Mouse (Mus musculus) skeletal muscle tissue, adult 2 months (tissue): ENCODE results near the gene Fam102b.

Source experiments
- DNase-seq: peaks from one replicate; pipeline ENCODE4 v3.0.0-alpha.2; 2012; ENCODE audit warnings: low read depth, low spot score

Gene Fam102b

DNA sequence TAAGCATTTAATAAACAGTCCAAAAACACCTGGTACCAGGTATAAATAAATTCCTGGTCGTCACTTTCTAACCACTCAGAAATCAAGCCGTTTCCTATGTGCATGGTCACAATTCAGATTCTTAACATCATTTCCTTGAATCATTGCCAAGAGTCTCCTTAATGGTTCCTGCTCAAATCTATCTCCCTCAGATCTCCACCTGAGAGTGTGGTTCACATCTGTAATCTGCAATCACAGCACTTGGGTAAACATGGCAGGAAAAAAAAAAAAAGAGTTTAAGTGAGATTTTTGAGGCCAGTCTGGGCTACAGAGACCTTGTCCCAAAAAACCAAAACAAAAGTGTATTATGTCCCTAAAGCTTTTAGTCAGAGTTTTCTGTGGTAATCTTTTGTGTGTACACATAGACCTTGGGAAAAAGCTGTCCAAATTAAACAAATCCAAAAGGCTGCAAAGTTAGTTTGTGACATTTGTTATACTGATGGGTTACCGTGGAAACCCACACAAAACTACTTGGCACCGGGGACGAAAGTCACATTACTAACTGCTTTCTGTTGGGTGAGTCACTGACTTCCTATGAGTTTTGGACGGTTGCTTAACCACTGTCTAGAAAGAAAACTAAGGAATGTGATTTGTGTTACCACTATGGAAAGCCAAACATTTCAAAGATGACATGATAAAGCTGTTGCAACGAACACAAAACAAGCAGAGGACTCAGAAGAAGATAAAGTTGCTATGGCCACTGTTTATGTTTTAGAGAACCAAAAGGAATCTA lies 16.7 kb downstream of the Fam102b start:
- DNase-seq, result peak; percentile 58

DNA sequence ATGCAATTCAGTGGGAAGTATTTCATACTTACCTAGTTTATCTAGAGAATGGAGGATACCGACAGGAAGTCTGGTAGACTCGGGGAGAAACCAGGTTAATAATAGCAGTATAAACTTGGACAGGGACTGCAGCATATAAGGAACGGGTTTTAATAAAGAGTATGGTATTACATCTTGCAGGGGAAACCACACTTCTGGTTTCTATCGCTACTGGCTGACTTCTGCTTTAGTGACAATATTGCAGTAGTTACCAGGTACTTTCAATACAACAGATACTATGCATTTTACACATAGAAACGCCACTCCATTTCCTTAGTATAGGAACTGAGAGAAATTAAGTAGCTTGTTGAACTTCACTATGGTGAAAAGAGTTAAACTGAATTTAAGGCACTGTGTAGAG lies 19.2 kb downstream of the Fam102b start:
- DNase-seq, result no peak

- no peak for DNase-seq
Measured at GRCm38 (mm10) chr3:109005777-109006176, 21.6 kb downstream of the Fam102b start.

GRCm38 (mm10) chr3:108999173-108999572 lies 28.2 kb downstream of the Fam102b start:
- no peak for DNase-seq

DNA sequence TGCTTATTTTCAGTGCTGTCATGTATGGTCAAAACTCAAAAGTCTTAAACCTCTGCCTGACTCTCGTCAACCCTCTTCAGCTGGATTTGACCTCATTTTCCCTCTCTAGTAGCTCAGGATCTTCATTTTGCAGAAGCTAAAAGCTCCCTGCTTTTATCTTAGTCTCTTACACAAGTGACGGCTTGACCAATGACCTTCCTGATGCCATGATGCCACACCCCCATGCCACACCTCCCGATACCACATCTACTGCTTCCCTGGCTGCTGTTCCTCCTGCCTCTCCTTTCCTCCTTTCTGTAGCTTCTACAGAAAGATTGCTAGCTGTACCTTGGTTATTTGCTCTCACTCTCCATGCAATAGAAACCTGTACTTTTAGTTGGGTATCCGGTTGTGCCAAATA lies 29.6 kb downstream of the Fam102b start:
- no peak for DNase-seq

DNA sequence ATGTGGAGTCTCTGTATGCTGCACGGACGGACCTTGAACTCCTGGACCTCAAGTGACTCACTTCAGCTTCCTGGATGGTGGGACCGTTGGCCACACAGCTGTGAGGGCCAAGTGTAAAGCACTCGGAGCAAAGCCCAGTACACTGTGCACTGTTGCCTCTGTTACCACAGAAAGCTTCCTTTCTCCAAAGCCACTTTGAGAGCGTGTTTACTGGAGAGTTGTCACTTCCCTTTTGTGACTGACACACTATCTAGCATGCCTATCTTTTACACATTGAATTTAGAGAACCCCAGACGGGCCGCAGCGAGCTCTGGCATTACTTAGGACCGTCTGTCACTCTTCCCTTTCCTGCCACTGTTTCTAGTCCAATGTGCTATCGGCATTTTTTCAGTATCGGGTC lies 30.1 kb downstream of the Fam102b start:
- no peak for DNase-seq

GRCm38 (mm10) chr3:108995379-108995778 lies 32.0 kb downstream of the Fam102b start:
- DNase-seq, result no peak

DNA sequence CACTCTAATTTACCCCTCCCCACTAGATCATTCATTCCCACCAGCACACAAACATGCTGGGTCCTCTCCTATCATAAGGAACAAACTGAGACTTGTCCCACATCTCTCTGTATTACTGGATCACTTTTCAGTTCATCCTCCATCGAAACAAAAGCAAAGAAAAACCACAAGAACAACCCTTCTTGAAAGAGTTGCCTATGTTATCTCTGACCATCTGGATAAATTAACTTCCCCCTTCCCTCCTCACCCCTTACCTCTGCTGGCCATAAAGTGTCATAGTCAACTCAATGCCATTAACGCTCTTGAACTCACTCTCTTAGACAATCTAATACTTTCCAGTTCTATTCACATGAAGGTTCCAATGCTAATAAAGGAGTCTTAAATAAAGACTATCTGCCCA lies 32.9 kb downstream of the Fam102b start:
- DNase-seq, result no peak

GRCm38 (mm10) chr3:108989971-108990548 lies 37.3 kb downstream of the Fam102b start:
- peak; percentile 21 for DNase-seq

GRCm38 (mm10) chr3:108987009-108987659 lies 40.3 kb downstream of the Fam102b start:
- no peak for DNase-seq

DNA sequence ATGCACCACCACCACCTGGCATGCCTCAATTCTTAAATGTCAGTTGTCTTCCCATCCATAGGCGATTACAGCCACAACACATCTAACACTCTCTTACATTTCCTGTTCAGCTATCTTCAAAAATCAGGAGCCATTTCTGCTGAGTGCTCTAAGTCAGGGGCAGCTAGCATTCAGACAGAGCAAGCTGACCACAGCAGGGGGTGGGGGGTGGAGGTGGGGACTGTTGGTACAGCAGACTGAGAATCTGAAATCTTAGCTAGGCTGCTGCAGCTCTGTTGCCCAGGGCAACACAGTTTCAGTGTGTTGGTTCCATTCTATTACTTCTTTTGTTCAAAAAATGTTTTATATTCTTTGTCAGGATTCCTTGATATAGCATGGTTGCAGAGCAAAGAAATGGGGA lies 40.9 kb downstream of the Fam102b start:
- DNase-seq, result no peak

GRCm38 (mm10) chr3:108983989-108984388 lies 43.4 kb downstream of the Fam102b start:
- DNase-seq, result no peak

DNA sequence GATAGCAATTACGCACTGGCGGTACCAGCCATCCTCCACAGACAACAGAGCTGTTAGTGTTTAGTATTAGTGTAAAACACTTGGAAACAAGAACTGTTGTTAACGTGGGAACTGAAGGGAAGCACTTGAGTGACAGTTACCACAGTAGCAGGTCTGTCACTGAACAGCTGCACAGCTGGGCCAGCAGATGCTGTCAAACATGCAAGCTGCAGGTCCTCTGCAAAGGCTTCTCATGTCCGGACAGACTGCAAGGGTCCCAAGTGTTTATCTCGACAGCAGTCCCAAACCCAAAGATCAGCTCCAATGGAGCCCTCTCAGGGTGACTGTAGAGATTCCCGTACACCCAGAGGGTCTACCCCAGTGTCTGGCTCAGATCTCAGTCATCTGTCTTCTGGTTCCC lies 45.5 kb downstream of the Fam102b start:
- DNase-seq, result no peak

GRCm38 (mm10) chr3:108977340-108978030 lies 49.9 kb downstream of the Fam102b start:
- DNase-seq, result no peak

GRCm38 (mm10) chr3:108974920-108975485 lies 52.4 kb downstream of the Fam102b start:
- DNase-seq, result no peak

DNA sequence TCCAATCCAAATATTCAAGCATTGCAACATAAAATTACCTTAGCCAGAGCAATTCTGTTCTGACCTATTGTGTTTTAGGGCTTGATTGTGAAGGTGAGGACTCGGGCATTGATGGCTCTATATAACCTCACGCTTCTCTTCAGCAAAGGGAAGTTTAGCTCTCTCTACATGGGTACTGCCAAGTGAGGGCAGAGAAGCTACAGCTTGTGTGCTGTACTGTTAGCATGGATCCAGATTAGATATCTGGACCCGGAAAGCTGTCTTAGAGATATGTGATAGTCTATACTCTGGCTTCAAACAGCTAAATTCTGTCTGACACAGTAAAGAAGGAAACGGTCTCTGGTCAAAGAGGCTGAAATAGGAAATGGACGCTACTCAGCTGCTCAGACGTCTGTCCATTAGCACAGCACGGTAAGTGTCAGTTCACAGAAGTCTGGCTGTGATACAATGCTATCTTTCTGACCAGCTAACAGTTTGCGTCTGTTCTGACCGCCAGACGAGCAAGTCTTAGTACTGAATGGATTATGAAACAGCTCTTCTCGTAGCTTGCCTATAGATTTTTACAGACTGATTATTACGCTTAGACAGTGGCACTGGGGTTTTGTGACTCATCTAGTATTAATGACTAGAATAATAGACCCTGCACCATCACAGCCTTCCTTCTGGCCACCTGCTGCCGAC lies 53.3 kb downstream of the Fam102b start:
- no peak for DNase-seq

DNA sequence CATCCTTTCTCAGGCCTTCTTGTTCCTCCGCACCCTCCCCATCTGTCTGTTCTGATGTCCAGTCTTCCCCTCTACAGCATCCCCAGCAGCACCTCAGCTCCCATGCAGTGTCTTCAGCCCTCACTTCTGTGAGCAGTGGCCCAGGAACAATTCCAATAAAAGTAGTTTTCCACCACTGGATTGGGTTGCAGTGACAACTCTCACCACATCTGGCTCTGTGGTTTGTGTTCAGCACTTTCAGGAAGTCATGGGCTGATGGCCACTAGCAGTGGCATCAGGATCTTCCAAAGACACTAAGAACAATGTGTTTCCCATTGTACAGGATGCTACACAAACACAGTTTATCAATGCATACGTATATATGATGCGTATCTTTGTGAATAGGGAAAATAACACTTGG lies 61.4 kb downstream of the Fam102b start:
- DNase-seq, result no peak

DNA sequence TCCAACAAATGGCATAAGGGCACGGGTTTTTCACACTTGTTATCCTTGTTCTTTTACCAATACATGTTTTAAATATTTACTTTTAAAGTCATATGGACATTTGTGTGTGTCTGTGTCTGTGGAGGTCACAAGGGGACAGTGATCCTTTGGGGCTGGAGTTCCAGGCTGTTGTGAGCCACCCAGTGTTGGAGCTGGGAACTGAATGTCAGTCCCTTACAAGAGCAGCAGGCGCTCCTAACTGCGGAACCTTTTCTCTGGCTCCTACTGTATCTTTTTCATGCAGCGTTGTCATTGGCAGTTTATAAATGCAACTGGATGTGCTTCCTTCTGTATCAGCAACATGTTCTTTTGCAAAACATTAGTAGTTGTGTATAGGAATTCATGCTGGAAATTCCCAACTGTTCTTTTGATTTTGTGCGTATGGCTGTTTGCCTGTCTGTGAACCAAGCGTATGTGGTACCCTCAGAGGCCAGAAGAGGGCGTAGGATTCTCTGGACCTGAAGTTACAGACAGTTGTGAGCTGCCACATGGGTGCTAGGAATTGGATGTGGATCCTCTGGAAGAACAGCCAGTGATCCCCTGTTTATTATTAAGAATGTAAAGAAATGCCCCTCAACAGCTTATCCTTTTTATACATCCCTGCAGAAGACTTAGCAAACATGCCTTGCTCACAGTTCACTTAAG lies 62.9 kb downstream of the Fam102b start:
- DNase-seq, result no peak

GRCm38 (mm10) chr3:108963776-108964175 lies 63.6 kb downstream of the Fam102b start:
- DNase-seq, result no peak

- DNase-seq, result no peak
Measured at GRCm38 (mm10) chr3:108963278-108963677, 64.1 kb downstream of the Fam102b start.

DNA sequence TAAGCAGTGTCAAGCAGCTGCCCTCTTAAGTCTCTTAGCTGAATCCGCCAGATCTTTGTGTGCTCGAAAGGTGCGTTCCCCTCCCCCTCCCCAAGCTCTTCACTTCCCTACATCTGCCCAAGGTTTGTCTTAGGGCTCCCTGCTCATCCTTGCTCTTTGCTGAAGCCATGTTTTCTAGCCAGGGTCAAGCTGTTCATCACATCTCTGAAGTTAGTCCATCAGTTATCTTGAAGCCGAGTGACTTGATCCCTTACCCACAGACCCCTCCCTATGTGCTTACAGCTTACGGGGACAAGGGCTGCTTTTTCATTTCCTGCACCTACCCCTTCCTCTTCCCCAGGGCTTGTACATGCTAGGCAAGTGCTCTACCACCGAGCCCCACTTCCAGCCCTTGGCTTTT lies 65.8 kb downstream of the Fam102b start:
- no peak for DNase-seq
